Mouse (Mus musculus): Measurements from ENCODE around the gene Btrc.

DNA sequence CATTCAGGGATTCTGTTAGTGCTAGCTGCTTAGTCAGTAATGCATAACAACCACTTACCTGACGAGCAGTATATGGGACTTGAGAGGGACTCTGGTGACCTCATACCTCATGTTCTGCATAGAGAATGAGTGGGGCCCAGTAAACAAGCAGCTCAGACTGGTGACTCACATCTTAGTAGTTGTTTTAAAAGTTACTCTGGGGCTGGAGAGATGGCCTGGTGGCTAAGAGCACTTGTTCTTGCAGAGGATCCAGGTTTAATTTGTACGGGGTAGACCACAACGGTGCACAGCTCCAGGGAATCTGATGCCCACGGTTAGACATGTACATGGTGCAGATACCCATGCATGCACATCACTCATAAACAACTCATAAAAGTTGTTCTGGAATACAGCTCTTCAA, 117.4 kb downstream of the Btrc start:
- TF ChIP-seq CTCF (IDR thresholded peaks at IDR 0.05; ENCODE audit: low read depth, low read length) (no peak), TAL1 (conservative IDR thresholded peaks at IDR 0.05; ENCODE audit: low read depth, low read length) (no peak)

Measured in G1E (cell line).